Comparison of ENCODE assay signal across 9 mouse cellular contexts in the genomic region with DNA sequence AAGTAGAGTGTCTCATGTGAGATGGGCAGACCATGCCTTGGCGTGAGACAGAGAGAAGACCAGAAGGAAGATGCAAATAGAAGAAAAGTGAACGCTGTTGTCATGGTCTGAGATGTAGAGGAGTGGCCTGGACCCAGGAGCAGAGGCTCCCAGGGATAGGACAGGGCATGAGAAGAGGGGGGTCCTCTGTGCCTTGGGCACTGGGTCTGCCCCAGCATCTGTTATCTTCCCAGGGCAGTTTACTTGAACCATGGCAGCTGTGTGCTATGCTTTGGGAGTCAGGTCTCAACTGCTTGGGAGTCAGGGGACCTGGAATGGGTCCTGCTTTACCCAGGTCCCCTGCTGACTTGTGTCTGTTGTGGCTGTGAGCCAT.
"Had no signal": no experiment of that assay in that cellular context is flagged by ENCODE, and none has a peak within 500 bp of the region (broad histone marks: within the 10 kb centered on the region; RNA-seq: fewer than 3 reads in every experiment).

No protein-coding gene starts in this region.

- H3K4me2 ChIP-seq: kidney, embryonic 15.5 days; limb, embryonic 12.5 days; stomach, embryonic 15.5 days had no signal

- DNase-seq: lung, adult 2 months; right cerebral cortex, postnatal 14 days; thymus, adult 2 months; thymus, postnatal 36 days had no signal

- H3K36me3 ChIP-seq: kidney, embryonic 15.5 days; limb, embryonic 12.5 days; stomach, embryonic 15.5 days had no signal

- H3K27ac ChIP-seq: kidney, embryonic 15.5 days; limb, embryonic 12.5 days; liver, embryonic 14.5 days; stomach, embryonic 15.5 days had no signal

- H3K9ac ChIP-seq: kidney, embryonic 15.5 days; limb, embryonic 12.5 days; liver, embryonic 14.5 days; stomach, embryonic 15.5 days had no signal

- H3K4me3 ChIP-seq: kidney, embryonic 15.5 days; limb, embryonic 12.5 days; stomach, embryonic 15.5 days had no signal

- H3K4me1 ChIP-seq: limb, embryonic 12.5 days had no signal

- H3K27me3 ChIP-seq: kidney, embryonic 15.5 days; limb, embryonic 12.5 days; stomach, embryonic 15.5 days had no signal

- ATAC-seq: intestine, embryonic 16.5 days had no signal

- H3K9me3 ChIP-seq: kidney, embryonic 15.5 days; limb, embryonic 12.5 days; stomach, embryonic 15.5 days had no signal
